Mouse (Mus musculus) cerebellum, adult 18-20 months (tissue): ENCODE results near the gene Nmur1.
A peak's percentile ranks its signal among the peaks of the same experiment; 100 is the strongest.

Experiments
- DNase-seq, 2 experiments: peaks; one replicate each; pipeline ENCODE4 v3.0.0; 2021

The Nmur1 gene

GRCm38 (mm10) chr1:86440171-86440886 is 14.3 kb upstream of the Nmur1 start:
- DNase-seq: peak; percentile 95 to 96

- DNase-seq: peak in 1 of 2 experiments; percentile 30
Measured at GRCm38 (mm10) chr1:86439487-86440170, 13.6 kb upstream of the Nmur1 start.

GRCm38 (mm10) chr1:86438501-86438900 is 12.5 kb upstream of the Nmur1 start:
- DNase-seq: peak in 1 of 2 experiments; percentile 22

- DNase-seq: no peak
Measured at GRCm38 (mm10) chr1:86438014-86438319, 11.9 kb upstream of the Nmur1 start.

GRCm38 (mm10) chr1:86437219-86438013 is 11.4 kb upstream of the Nmur1 start:
- no peak for DNase-seq

GRCm38 (mm10) chr1:86435302-86435821 is 9.3 kb upstream of the Nmur1 start:
- DNase-seq: peak; percentile 52 to 59

GRCm38 (mm10) chr1:86434439-86435201 is 8.6 kb upstream of the Nmur1 start:
- peak; percentile 96 to 97 for DNase-seq

GRCm38 (mm10) chr1:86434001-86434400 is 8.0 kb upstream of the Nmur1 start:
- DNase-seq: peak in 1 of 2 experiments; percentile 62

GRCm38 (mm10) chr1:86433359-86433758 is 7.3 kb upstream of the Nmur1 start:
- peak in 1 of 2 experiments; percentile 22 for DNase-seq

- no peak for DNase-seq
Measured at GRCm38 (mm10) chr1:86432778-86433177, 6.8 kb upstream of the Nmur1 start.

- DNase-seq: peak; percentile 73 to 82
Measured at GRCm38 (mm10) chr1:86430056-86430455, 4.0 kb upstream of the Nmur1 start.

GRCm38 (mm10) chr1:86424835-86425547 is 1.0 kb downstream of the Nmur1 start:
- DNase-seq: no peak

GRCm38 (mm10) chr1:86424336-86424735 is 1.7 kb downstream of the Nmur1 start:
- DNase-seq: no peak

GRCm38 (mm10) chr1:86423879-86424278 is 2.1 kb downstream of the Nmur1 start:
- DNase-seq: no peak

GRCm38 (mm10) chr1:86421007-86421406 is 5.0 kb downstream of the Nmur1 start:
- DNase-seq: no peak

- peak; percentile 26 to 38 for DNase-seq
Measured at GRCm38 (mm10) chr1:86416321-86416720, 9.7 kb downstream of the Nmur1 start.

GRCm38 (mm10) chr1:86415612-86416184 is 10.3 kb downstream of the Nmur1 start:
- DNase-seq: no peak

- no peak for DNase-seq
Measured at GRCm38 (mm10) chr1:86415144-86415543, 10.9 kb downstream of the Nmur1 start.

GRCm38 (mm10) chr1:86414715-86415114 is 11.3 kb downstream of the Nmur1 start:
- DNase-seq: no peak

GRCm38 (mm10) chr1:86409476-86409875 is 16.6 kb downstream of the Nmur1 start:
- DNase-seq: no peak

- DNase-seq: no peak
Measured at GRCm38 (mm10) chr1:86408515-86408914, 17.5 kb downstream of the Nmur1 start.

- DNase-seq: no peak
Measured at GRCm38 (mm10) chr1:86406914-86407313, 19.1 kb downstream of the Nmur1 start.
